Mouse (Mus musculus) embryonic facial prominence, embryonic 13.5 days (tissue): Measurements from ENCODE around the gene Tmem210. TPM values are rescaled to one million over a fixed set of nuclear protein-coding genes. Genes with fewer than 3 reads are reported as not detected.

ENCODE experiments used
- ATAC-seq: fragments of 200-750 bp; cut with Nextera tagmentation; 2 replicates; pipeline ENCODE4 v1.8.0; 2017; ENCODE audit warnings: low read depth; ENCODE audit not compliant: insufficient number of reproducible peaks, insufficient read depth, low FRiP score, low TSS enrichment
- H3K27ac ChIP-seq: fragments of 300-500 bp; sonication (generic); 2 replicates; pipeline ENCODE4 v1.5.1; 2015; ENCODE audit warnings: moderate library complexity, mild to moderate bottlenecking, inconsistent platforms
- H3K27me3 ChIP-seq: fragments of 300-500 bp; sonication (generic); 2 replicates; pipeline ENCODE4 v1.6.1; 2015; ENCODE audit warnings: mild to moderate bottlenecking, inconsistent platforms
- H3K36me3 ChIP-seq: fragments of 300-500 bp; sonication (generic); 2 replicates; pipeline ENCODE4 v1.6.1; 2015; ENCODE audit warnings: mild to moderate bottlenecking, inconsistent platforms
- H3K4me1 ChIP-seq: fragments of 300-500 bp; sonication (generic); 2 replicates; pipeline ENCODE4 v1.6.1; 2015; ENCODE audit warnings: inconsistent platforms
- H3K4me2 ChIP-seq: fragments of 300-500 bp; sonication (generic); 2 replicates; pipeline ENCODE4 v1.6.1; 2015; ENCODE audit warnings: moderate library complexity, mild to moderate bottlenecking, inconsistent platforms
- H3K4me3 ChIP-seq: fragments of 300-500 bp; sonication (generic); 2 replicates; pipeline ENCODE4 v1.5.1; 2015; ENCODE audit warnings: mild to moderate bottlenecking, inconsistent platforms
- H3K9ac ChIP-seq: fragments of 300-500 bp; sonication (generic); 2 replicates; pipeline ENCODE4 v1.6.1; 2015; ENCODE audit warnings: mild to moderate bottlenecking, inconsistent platforms
- H3K9me3 ChIP-seq: fragments of 300-500 bp; sonication (generic); 2 replicates; pipeline ENCODE4 v1.6.1; 2016; ENCODE audit warnings: inconsistent platforms
- WGBS: fragments of 180-500 bp; shearing (Covaris S2); methylation state at CpG from one replicate; pipeline ENCODE4 v1.1.7; 2015; ENCODE audit warnings: mixed read lengths; 5-methylcytosine and 5-hydroxymethylcytosine counted together
- polyA plus RNA-seq: library from polyadenylated mRNA; unstranded; fragments of >200 nt; fragmentation: Nextera tagmentation; extraction: Ambion mirVana; gene quantifications from 2 replicates; pipeline ENCODE4 v1.2.1, GENCODE M21; 2015

The Tmem210 gene
- polyA plus RNA-seq, 1 experiment from 2014 or later = not detected

GRCm38 (mm10) chr2:25328440-25328839 lies 40.5 kb downstream of the Tmem210 start:
- H3K9me3 ChIP-seq = no peaks in the 10 kb centered on the region
- no peak overlapping the region for H3K4me2 ChIP-seq
- ATAC-seq = no peak
- H3K27ac ChIP-seq = no peak overlapping the region
- WGBS = 37% methylated on average over 7 of the region's 7 CpGs
- H3K36me3 ChIP-seq = no peaks in the 10 kb centered on the region
- H3K27me3 ChIP-seq = peaks cover 3% of the 10 kb centered on the region; the same call in 1 of the 2 replicates
- H3K4me3 ChIP-seq = no peak overlapping the region
- H3K4me1 ChIP-seq = peaks cover 12% of the 10 kb centered on the region
- no peak overlapping the region for H3K9ac ChIP-seq

GRCm38 (mm10) chr2:25331470-25331869 lies 43.5 kb downstream of the Tmem210 start:
- Histone ChIP-seq H3K4me1 (peaks cover 19% of the 10 kb centered on the region), H3K27ac (no peak overlapping the region), H3K9ac (peak overlapping the region; percentile 94), H3K9me3 (no peaks in the 10 kb centered on the region), H3K36me3 (peaks cover 27% of the 10 kb centered on the region), H3K27me3 (peaks cover 2% of the 10 kb centered on the region; the same call in 1 of the 2 replicates), H3K4me2 (peak overlapping the region; percentile 90), H3K4me3 (peak overlapping the region; percentile 82)
- no peak for ATAC-seq
- WGBS = 67% methylated on average over 9 of the region's 9 CpGs

- Histone ChIP-seq H3K9ac (peak within 1 kb of the TSS; percentile 94), H3K36me3 (peaks cover 37% of the 10 kb centered on the region), H3K27me3 (no peaks in the 10 kb centered on the region), H3K4me2 (peak within 1 kb of the TSS; percentile 90), H3K27ac (peak within 1 kb of the TSS; percentile 87), H3K4me1 (peaks cover 19% of the 10 kb centered on the region), H3K4me3 (peak within 1 kb of the TSS; percentile 82), H3K9me3 (no peaks in the 10 kb centered on the region)
- peak; percentile 95 for ATAC-seq
- WGBS = under 1% methylated on average over 78 of the region's 78 CpGs
These were observed 44.6 kb downstream of the Tmem210 start, which contains the start of gene Man1b1 for GRCm38 (mm10) chr2:25332286-25333160. Gene Man1b1 (plus strand): TSS chr2:25332338.

- H3K27me3 ChIP-seq = no peaks in the 10 kb centered on the region
- no peaks in the 10 kb centered on the region for H3K9me3 ChIP-seq
- no peak for ATAC-seq
- peak overlapping the region; percentile 94 for H3K9ac ChIP-seq
- H3K27ac ChIP-seq = no peak overlapping the region
- WGBS = 77% methylated on average over 2 of the region's 2 CpGs
- H3K4me1 ChIP-seq = peaks cover 19% of the 10 kb centered on the region
- peak overlapping the region; percentile 90 for H3K4me2 ChIP-seq
- peaks cover 48% of the 10 kb centered on the region for H3K36me3 ChIP-seq
- peak overlapping the region; percentile 82 for H3K4me3 ChIP-seq
These were observed 45.6 kb downstream of the Tmem210 start for GRCm38 (mm10) chr2:25333569-25333968.

GRCm38 (mm10) chr2:25338303-25338702 lies 50.4 kb downstream of the Tmem210 start:
- no peak overlapping the region for H3K4me2 ChIP-seq
- H3K4me3 ChIP-seq = no peak overlapping the region
- 94% methylated on average over 6 of the region's 6 CpGs for WGBS
- no peaks in the 10 kb centered on the region for H3K9me3 ChIP-seq
- H3K9ac ChIP-seq = no peak overlapping the region
- no peak for ATAC-seq
- peaks cover 87% of the 10 kb centered on the region for H3K36me3 ChIP-seq
- H3K4me1 ChIP-seq = peaks cover 8% of the 10 kb centered on the region
- H3K27me3 ChIP-seq = no peaks in the 10 kb centered on the region
- no peak overlapping the region for H3K27ac ChIP-seq

Other genes starting within 250 kb of the Tmem210 start
- gene Nsmf, start 233.8 kb upstream of the Tmem210 start, polyA plus RNA-seq = 82.5 and 87.4 TPM in 2 replicates
- not detected in 2 replicates for gene Entpd8, start 207.8 kb upstream of the Tmem210 start, polyA plus RNA-seq
- 0.17 TPM in 1 of 2 replicates, not detected in the other for gene Noxa1, start 193.0 kb upstream of the Tmem210 start, polyA plus RNA-seq
- gene Nrarp, start 107.4 kb upstream of the Tmem210 start, polyA plus RNA-seq = 15.0 and 16.7 TPM in 2 replicates
- gene Tor4a, start 91.3 kb upstream of the Tmem210 start, polyA plus RNA-seq = 5.1 and 6.1 TPM in 2 replicates
- 110 and 114 TPM in 2 replicates for gene Nelfb, start 76.7 kb upstream of the Tmem210 start, polyA plus RNA-seq
- 0.15 TPM in 1 of 2 replicates, not detected in the other for gene Stpg3, start 73.5 kb upstream of the Tmem210 start, polyA plus RNA-seq
- not detected in 2 replicates for gene Fam166a, start 69.4 kb upstream of the Tmem210 start, polyA plus RNA-seq
- gene Tubb4b, start 63.4 kb upstream of the Tmem210 start, polyA plus RNA-seq = 409 and 438 TPM in 2 replicates
- gene Slc34a3, start 53.8 kb upstream of the Tmem210 start, polyA plus RNA-seq = not detected in 2 replicates
- gene Rnf224, start 51.4 kb upstream of the Tmem210 start, polyA plus RNA-seq = not detected in 2 replicates
- gene Rnf208, start 45.9 kb upstream of the Tmem210 start, polyA plus RNA-seq = 10.8 and 11.3 TPM in 2 replicates
- gene Cysrt1, start 45.7 kb upstream of the Tmem210 start, polyA plus RNA-seq = 0.81 TPM in 1 of 2 replicates, not detected in the other
- 6.9 and 7.9 TPM in 2 replicates for gene AL732309.1, start 41.3 kb upstream of the Tmem210 start, polyA plus RNA-seq
- 24.5 and 25.3 TPM in 2 replicates for gene Tmem203, start 32.7 kb upstream of the Tmem210 start, polyA plus RNA-seq
- gene Tprn, start 25.5 kb upstream of the Tmem210 start, polyA plus RNA-seq = 7.5 and 8.2 TPM in 2 replicates
- 231 and 246 TPM in 2 replicates for gene Ssna1, start 15.7 kb upstream of the Tmem210 start, polyA plus RNA-seq
- 137 and 143 TPM in 2 replicates for gene Anapc2, start 15.7 kb upstream of the Tmem210 start, polyA plus RNA-seq
- gene Lrrc26, start 1.8 kb downstream of the Tmem210 start, polyA plus RNA-seq = 0.22 TPM in 2 replicates
- gene Grin1, start 31.0 kb downstream of the Tmem210 start, polyA plus RNA-seq = 0.38 and 1.2 TPM in 2 replicates
- gene Man1b1, start 44.2 kb downstream of the Tmem210 start, polyA plus RNA-seq = 61.1 and 79.4 TPM in 2 replicates
- 23.0 and 25.5 TPM in 2 replicates for gene Dpp7, start 68.2 kb downstream of the Tmem210 start, polyA plus RNA-seq
- 9.9 and 14.9 TPM in 2 replicates for gene Uap1l1, start 77.5 kb downstream of the Tmem210 start, polyA plus RNA-seq
- 38.9 and 47.9 TPM in 2 replicates for gene Sapcd2, start 84.2 kb downstream of the Tmem210 start, polyA plus RNA-seq
- gene Entpd2, start 107.7 kb downstream of the Tmem210 start, polyA plus RNA-seq = 0.87 and 1.1 TPM in 2 replicates
- 42.5 and 48.9 TPM in 2 replicates for gene Npdc1, start 111.2 kb downstream of the Tmem210 start, polyA plus RNA-seq
- 0.12 and 0.17 TPM in 2 replicates for gene Fut7, start 135.1 kb downstream of the Tmem210 start, polyA plus RNA-seq
- 2.9 and 4.0 TPM in 2 replicates for gene Abca2, start 140.6 kb downstream of the Tmem210 start, polyA plus RNA-seq
- gene Clic3, start 168.7 kb downstream of the Tmem210 start, polyA plus RNA-seq = 5.0 and 7.2 TPM in 2 replicates
- gene Paxx, start 172.9 kb downstream of the Tmem210 start, polyA plus RNA-seq = 29.4 and 35.9 TPM in 2 replicates
- 1.3 and 2.8 TPM in 2 replicates for gene Ptgds, start 181.9 kb downstream of the Tmem210 start, polyA plus RNA-seq
- gene Lcn12, start 205.8 kb downstream of the Tmem210 start, polyA plus RNA-seq = not detected in 2 replicates
- gene Fbxw5, start 212.6 kb downstream of the Tmem210 start, polyA plus RNA-seq = 75.1 and 81.1 TPM in 2 replicates
- gene C8g, start 213.6 kb downstream of the Tmem210 start, polyA plus RNA-seq = 5.8 and 6.2 TPM in 2 replicates